8 mouse cellular contexts compared by ENCODE assay signal in genomic region chr17:24203611-24204534, GRCm38 (mm10). TPM values are rescaled to one million over a fixed set of nuclear protein-coding genes. Genes with fewer than 3 reads are reported as not detected.
DNase-seq lines count a peak whose midpoint lies in the region; ATAC-seq and TF ChIP-seq lines count a peak whose summit lies in the region.

No protein-coding gene starts in this region.

- H3K4me1 ChIP-seq in heart, postnatal 0 days (ENCODE audit: control insufficient read depth, insufficient read depth): peaks cover 56% of the 10 kb centered on the region
- H3K4me1 ChIP-seq in bone marrow macrophage, adult 2 months (ENCODE audit: control insufficient read depth, insufficient read depth, low read length): peaks cover 29% of the 10 kb centered on the region
- H3K4me1 ChIP-seq in hindbrain, embryonic 12.5 days: peaks cover 58% of the 10 kb centered on the region
- H3K4me1 ChIP-seq in midbrain, embryonic 14.5 days (ENCODE audit: control insufficient read depth, insufficient read depth, low read length): peaks cover 58% of the 10 kb centered on the region

- H3K9ac ChIP-seq in heart, postnatal 0 days (replicated peaks; ENCODE audit: low read depth, low read length): no peak overlapping the region
- H3K9ac ChIP-seq in hindbrain, embryonic 12.5 days: no peak overlapping the region
- peak overlapping the region; percentile 87; the same call in 1 of the 2 replicates for H3K9ac ChIP-seq in midbrain, embryonic 14.5 days (replicated peaks; ENCODE audit: low read length)

- 36% methylated on average over 3 of the region's 3 CpGs for WGBS in heart, postnatal 0 days
- 79% methylated on average over 3 of the region's 3 CpGs for WGBS in hindbrain, embryonic 12.5 days
- 64% methylated on average over 3 of the region's 3 CpGs for WGBS in midbrain, embryonic 14.5 days

- ATAC-seq in heart, postnatal 0 days (ENCODE audit: insufficient read depth, low read depth): no peak
- ATAC-seq in hindbrain, embryonic 12.5 days (ENCODE audit: low FRiP score): no peak
- ATAC-seq in midbrain, embryonic 14.5 days (ENCODE audit: low FRiP score, low TSS enrichment): no peak

- no peaks in the 10 kb centered on the region for H3K9me3 ChIP-seq in heart, postnatal 0 days (replicated peaks; ENCODE audit: control insufficient read depth, low read length)
- H3K9me3 ChIP-seq in hindbrain, embryonic 12.5 days (replicated peaks): no peaks in the 10 kb centered on the region
- H3K9me3 ChIP-seq in midbrain, embryonic 14.5 days (ENCODE audit: control insufficient read depth, low read length): no peaks in the 10 kb centered on the region

- H3K27me3 ChIP-seq in heart, postnatal 0 days (ENCODE audit: control insufficient read depth, insufficient read depth, low read length): peaks cover 28% of the 10 kb centered on the region
- H3K27me3 ChIP-seq in hindbrain, embryonic 12.5 days: peaks cover 23% of the 10 kb centered on the region
- H3K27me3 ChIP-seq in midbrain, embryonic 14.5 days (ENCODE audit: control insufficient read depth, insufficient read depth, low read length): peaks cover 15% of the 10 kb centered on the region; the same call in 1 of the 2 replicates

- H3K4me2 ChIP-seq in heart, postnatal 0 days (ENCODE audit: low read depth, low read length): peak overlapping the region; percentile 92
- H3K4me2 ChIP-seq in hindbrain, embryonic 12.5 days (replicated peaks): peak overlapping the region; percentile 90
- peak overlapping the region; percentile 94 for H3K4me2 ChIP-seq in midbrain, embryonic 14.5 days (ENCODE audit: low read length)

- TF ChIP-seq EP300 in heart, postnatal 0 days (IDR thresholded peaks at IDR 0.05; ENCODE audit: low read depth): no peak

- H3K4me3 ChIP-seq in heart, postnatal 0 days (ENCODE audit: low read depth, low read length): no peak overlapping the region
- H3K4me3 ChIP-seq in bone marrow macrophage, adult 2 months (ENCODE audit: insufficient read depth, low read length): peak overlapping the region; percentile 80; the same call in 1 of the 2 replicates
- peak overlapping the region; percentile 71; the same call in 1 of the 2 replicates for H3K4me3 ChIP-seq in hindbrain, embryonic 12.5 days
- peak overlapping the region; percentile 74; the same call in 1 of the 2 replicates for H3K4me3 ChIP-seq in midbrain, embryonic 14.5 days (replicated peaks; ENCODE audit: low read depth, low read length)

- no peak for TF ChIP-seq POLR2A in bone marrow macrophage, adult 2 months (IDR thresholded peaks at IDR 0.05; ENCODE audit: borderline replicate concordance, low read depth, low read length)

- H3K27ac ChIP-seq in heart, postnatal 0 days (ENCODE audit: low read depth): no peak overlapping the region
- H3K27ac ChIP-seq in bone marrow macrophage, adult 2 months (ENCODE audit: insufficient read depth, low read depth, low read length): no peak overlapping the region
- peak overlapping the region; percentile 44; the same call in 1 of the 2 replicates for H3K27ac ChIP-seq in hindbrain, embryonic 12.5 days
- H3K27ac ChIP-seq in midbrain, embryonic 14.5 days (replicated peaks; ENCODE audit: low read depth, low read length): no peak overlapping the region

- no peak for DNase-seq in heart, postnatal 0 days (ENCODE audit: low spot score)
- DNase-seq in heart, adult 8-10 months (ENCODE audit: low spot score): no peak
- no peak for DNase-seq in midbrain, embryonic 14.5 days
- no peak for DNase-seq in urinary bladder, postnatal 10 days (ENCODE audit: low spot score)
- no peak for DNase-seq in embryo, embryonic 11 days
- DNase-seq in layer of hippocampus, adult 9-11 months: no peak

- H3K36me3 ChIP-seq in heart, postnatal 0 days (replicated peaks; ENCODE audit: control insufficient read depth, insufficient read depth, low read length): no peaks in the 10 kb centered on the region
- H3K36me3 ChIP-seq in hindbrain, embryonic 12.5 days: no peaks in the 10 kb centered on the region
- H3K36me3 ChIP-seq in midbrain, embryonic 14.5 days (ENCODE audit: control insufficient read depth, insufficient read depth, low read length): no peaks in the 10 kb centered on the region

- no peak for TF ChIP-seq CTCF in heart, postnatal 0 days (IDR thresholded peaks at IDR 0.05; ENCODE audit: low read depth)
- TF ChIP-seq CTCF in bone marrow macrophage, adult 2 months (IDR thresholded peaks at IDR 0.05; ENCODE audit: low read depth, low read length): no peak

RNA-seq across cellular contexts. Expression of gene Tbc1d24, which starts 1.5 kb away (rescaled TPM):
- 9.1 and 19.3 TPM in 2 replicates for total RNA-seq in heart, postnatal 0 days (2014; rRNA removed; ENCODE audit: low replicate concordance)
- 2.8 and 2.9 TPM in 2 replicates for polyA plus RNA-seq in heart, postnatal 0 days (2015; fragmentation: Nextera tagmentation; extraction: Ambion mirVana)
- 10 to 100 TPM; 11.5 to 14.5 (median 12.6) TPM for total RNA-seq in heart, adult 8-10 months (2022)
- 23.0 and 24.0 TPM in 2 replicates for polyA plus RNA-seq in bone marrow macrophage, adult 2 months (2012; ENCODE audit: insufficient read depth, insufficient read length, missing spikeins)
- polyA plus RNA-seq in hindbrain, embryonic 12.5 days (2016; fragmentation: Nextera tagmentation; extraction: Ambion mirVana): 13.5 and 17.0 TPM in 2 replicates
- polyA plus RNA-seq in midbrain, embryonic 14.5 days (2014; fragmentation: Nextera tagmentation; extraction: Ambion mirVana): 25.9 and 27.0 TPM in 2 replicates

RNA-seq across cellular contexts. Expression of gene Ntn3, which starts 5.5 kb away (rescaled TPM):
- 5.1 and 7.3 TPM in 2 replicates for total RNA-seq in heart, postnatal 0 days (2014; rRNA removed; ENCODE audit: low replicate concordance)
- polyA plus RNA-seq in heart, postnatal 0 days (2015; fragmentation: Nextera tagmentation; extraction: Ambion mirVana): 0.59 and 0.74 TPM in 2 replicates
- 1 to 10 TPM in 2 of 4 experiments, under 1 TPM in 2; 0.66 to 1.5 (median 0.89) TPM for total RNA-seq in heart, adult 8-10 months (2022)
- 0.47 TPM in 1 of 2 replicates, not detected in the other for polyA plus RNA-seq in bone marrow macrophage, adult 2 months (2012; ENCODE audit: insufficient read depth, insufficient read length, missing spikeins)
- 10.9 and 12.1 TPM in 2 replicates for polyA plus RNA-seq in hindbrain, embryonic 12.5 days (2016; fragmentation: Nextera tagmentation; extraction: Ambion mirVana)
- 3.1 and 3.4 TPM in 2 replicates for polyA plus RNA-seq in midbrain, embryonic 14.5 days (2014; fragmentation: Nextera tagmentation; extraction: Ambion mirVana)

RNA-seq across cellular contexts. Expression of gene Tedc2, which starts 16.8 kb away (rescaled TPM):
- 12.7 and 13.6 TPM in 2 replicates for total RNA-seq in heart, postnatal 0 days (2014; rRNA removed; ENCODE audit: low replicate concordance)
- polyA plus RNA-seq in heart, postnatal 0 days (2015; fragmentation: Nextera tagmentation; extraction: Ambion mirVana): 3.1 and 4.2 TPM in 2 replicates
- total RNA-seq in heart, adult 8-10 months (2022): 1 to 10 TPM; 1.7 to 2.9 (median 2.5) TPM
- polyA plus RNA-seq in bone marrow macrophage, adult 2 months (2012; ENCODE audit: insufficient read depth, insufficient read length, missing spikeins): 7.7 and 8.5 TPM in 2 replicates
- polyA plus RNA-seq in hindbrain, embryonic 12.5 days (2016; fragmentation: Nextera tagmentation; extraction: Ambion mirVana): 14.8 and 15.6 TPM in 2 replicates
- polyA plus RNA-seq in midbrain, embryonic 14.5 days (2014; fragmentation: Nextera tagmentation; extraction: Ambion mirVana): 8.0 and 9.0 TPM in 2 replicates

RNA-seq across cellular contexts. Expression of gene Atp6v0c, which starts 34.4 kb away (rescaled TPM):
- 238 and 355 TPM in 2 replicates for total RNA-seq in heart, postnatal 0 days (2014; rRNA removed; ENCODE audit: low replicate concordance)
- 552 and 570 TPM in 2 replicates for polyA plus RNA-seq in heart, postnatal 0 days (2015; fragmentation: Nextera tagmentation; extraction: Ambion mirVana)
- 100 to 1,000 TPM; 224 to 240 (median 231) TPM for total RNA-seq in heart, adult 8-10 months (2022)
- polyA plus RNA-seq in bone marrow macrophage, adult 2 months (2012; ENCODE audit: insufficient read depth, insufficient read length, missing spikeins): 1,159 and 1,346 TPM in 2 replicates
- 558 and 595 TPM in 2 replicates for polyA plus RNA-seq in hindbrain, embryonic 12.5 days (2016; fragmentation: Nextera tagmentation; extraction: Ambion mirVana)
- polyA plus RNA-seq in midbrain, embryonic 14.5 days (2014; fragmentation: Nextera tagmentation; extraction: Ambion mirVana): 1,214 and 1,517 TPM in 2 replicates

RNA-seq across cellular contexts. Expression of gene Amdhd2, which starts 40.3 kb away (rescaled TPM):
- total RNA-seq in heart, postnatal 0 days (2014; rRNA removed; ENCODE audit: low replicate concordance): 33.7 and 34.4 TPM in 2 replicates
- 24.4 and 28.0 TPM in 2 replicates for polyA plus RNA-seq in heart, postnatal 0 days (2015; fragmentation: Nextera tagmentation; extraction: Ambion mirVana)
- 10 to 100 TPM in 3 of 4 experiments, 1 to 10 TPM in 1; 9.4 to 12.4 (median 10.8) TPM for total RNA-seq in heart, adult 8-10 months (2022)
- 89.6 and 118 TPM in 2 replicates for polyA plus RNA-seq in bone marrow macrophage, adult 2 months (2012; ENCODE audit: insufficient read depth, insufficient read length, missing spikeins)
- polyA plus RNA-seq in hindbrain, embryonic 12.5 days (2016; fragmentation: Nextera tagmentation; extraction: Ambion mirVana): 35.6 and 41.2 TPM in 2 replicates
- 25.8 and 27.6 TPM in 2 replicates for polyA plus RNA-seq in midbrain, embryonic 14.5 days (2014; fragmentation: Nextera tagmentation; extraction: Ambion mirVana)
